Mouse (Mus musculus) hindbrain, embryonic 14.5 days (tissue): ENCODE measurements around the gene Adora2a. TPM values are rescaled to one million over a fixed set of nuclear protein-coding genes. Genes with fewer than 3 reads are reported as not detected.
"Not testable (repeated sequence)": the region's sequence is repeated elsewhere in the genome, so short reads cannot be mapped to it uniquely, and the experiment has no call there.

Experiments
- ATAC-seq: fragments of 200-750 bp; cut with Nextera tagmentation; 2 replicates; pipeline ENCODE4 v1.8.0; 2017; ENCODE audit warnings: moderate number of reproducible peaks, mild to moderate bottlenecking, moderate TSS enrichment, moderate library complexity; ENCODE audit not compliant: low FRiP score
- DNase-seq: peaks from one replicate; pipeline ENCODE4 v3.0.0-alpha.2; 2015; ENCODE audit warnings: low spot score
- H3K27ac ChIP-seq: fragments of 300-500 bp; sonication (generic); 2 replicates; pipeline ENCODE4 v1.5.1; 2014; ENCODE audit warnings: mild to moderate bottlenecking, moderate library complexity
- H3K27me3 ChIP-seq: fragments of 300-500 bp; sonication (generic); 2 replicates; pipeline ENCODE4 v1.6.1; 2014; ENCODE audit warnings: mild to moderate bottlenecking, low read length, mixed read lengths; ENCODE audit not compliant: control insufficient read depth, insufficient read depth
- H3K36me3 ChIP-seq: fragments of 300-500 bp; sonication (generic); replicated peaks from 2 replicates; pipeline ENCODE4 v1.6.1; 2014; ENCODE audit not compliant: control insufficient read depth, insufficient read depth
- H3K4me1 ChIP-seq: fragments of 300-500 bp; sonication (generic); replicated peaks from 2 replicates; pipeline ENCODE4 v1.6.1; 2014; ENCODE audit warnings: antibody characterized with exemption, low read length, mixed read lengths; ENCODE audit not compliant: control insufficient read depth, insufficient read depth
- H3K4me2 ChIP-seq: fragments of 300-500 bp; sonication (generic); replicated peaks from 2 replicates; pipeline ENCODE4 v1.6.1; 2014; ENCODE audit warnings: mild to moderate bottlenecking, moderate library complexity
- H3K4me3 ChIP-seq: fragments of 300-500 bp; sonication (generic); replicated peaks from 2 replicates; pipeline ENCODE4 v1.5.1; 2014; ENCODE audit warnings: mild to moderate bottlenecking, low read length
- H3K9ac ChIP-seq: fragments of 300-500 bp; sonication (generic); 2 replicates; pipeline ENCODE4 v1.6.1; 2014
- H3K9me3 ChIP-seq: fragments of 300-500 bp; sonication (generic); 2 replicates; pipeline ENCODE4 v1.6.1; 2016; ENCODE audit warnings: low read length; ENCODE audit not compliant: control insufficient read depth
- WGBS: fragments of 180-500 bp; shearing (Covaris S2); extraction: QIAGEN DNeasy Blood & Tissue Kit; methylation state at CpG from one replicate; pipeline ENCODE4 v1.1.7; 2014; 5-methylcytosine and 5-hydroxymethylcytosine counted together
- polyA plus RNA-seq: library from polyadenylated mRNA; unstranded; fragments of >200 nt; fragmentation: Nextera tagmentation; extraction: Ambion mirVana; gene quantifications from 2 replicates; pipeline ENCODE4 v1.2.1, GENCODE M21; 2014

The Adora2a gene
- polyA plus RNA-seq, 1 experiment from 2014 or later: 4.9 TPM

DNA sequence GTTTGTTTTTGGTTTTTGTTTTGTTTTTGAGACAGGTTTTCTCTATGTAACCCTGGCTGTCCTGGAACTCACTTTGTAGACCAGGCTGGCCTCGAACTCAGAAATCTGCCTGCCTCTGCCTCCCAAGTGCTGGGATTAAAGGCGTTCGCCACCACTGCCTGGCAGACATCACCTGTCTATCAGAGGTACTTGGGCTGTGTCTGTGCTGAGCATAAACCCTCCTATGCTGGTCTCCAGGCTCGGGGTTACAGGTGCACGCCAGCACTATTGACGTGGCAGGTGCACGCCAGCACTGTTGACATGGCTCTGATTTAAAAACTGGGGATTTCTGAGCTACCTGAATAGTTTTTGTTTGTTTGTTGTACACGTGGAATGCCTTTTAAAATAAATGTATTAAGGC, 24.5 kb upstream of the Adora2a start:
- not testable (repeated sequence) for H3K9ac ChIP-seq, H3K4me3 ChIP-seq, H3K9me3 ChIP-seq, H3K27me3 ChIP-seq, ATAC-seq, DNase-seq, H3K4me2 ChIP-seq, H3K4me1 ChIP-seq, H3K27ac ChIP-seq
- peaks cover 13% of the 10 kb centered on the region for H3K36me3 ChIP-seq
- WGBS: 95% methylated on average over 8 of the region's 8 CpGs

DNA sequence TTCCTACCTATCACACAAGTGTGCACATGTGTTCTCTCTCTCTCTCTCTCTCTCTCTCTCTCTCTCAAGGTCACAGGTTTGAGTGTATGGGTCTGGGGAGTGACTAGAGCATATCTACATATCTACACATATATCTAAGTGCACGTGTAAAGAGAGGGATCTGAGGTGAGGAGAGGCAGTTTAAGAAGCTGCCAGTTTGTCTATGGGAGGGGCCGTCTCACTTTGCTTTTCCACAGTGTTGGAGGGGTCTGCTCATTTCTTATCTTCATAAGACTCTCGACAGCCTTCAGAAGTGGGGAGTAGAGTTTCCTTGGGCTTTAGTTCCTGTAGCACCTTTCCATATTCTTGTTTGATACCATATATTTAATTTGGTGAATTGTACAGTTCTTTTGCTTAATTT, 23.4 kb upstream of the Adora2a start:
- Histone ChIP-seq H3K9me3 (no peaks in the 10 kb centered on the region), H3K9ac (no peak overlapping the region), H3K27me3 (no peaks in the 10 kb centered on the region), H3K36me3 (peaks cover 13% of the 10 kb centered on the region), H3K27ac (no peak overlapping the region), H3K4me1 (0 out of 2 replicates have a peak, but pooled peaks cover 3% of the 10 kb centered on the region), H3K4me2 (no peak overlapping the region), H3K4me3 (no peak overlapping the region)
- ATAC-seq (no peak), DNase-seq (no peak)
- WGBS: 92% methylated on average over 3 of the region's 3 CpGs

DNA sequence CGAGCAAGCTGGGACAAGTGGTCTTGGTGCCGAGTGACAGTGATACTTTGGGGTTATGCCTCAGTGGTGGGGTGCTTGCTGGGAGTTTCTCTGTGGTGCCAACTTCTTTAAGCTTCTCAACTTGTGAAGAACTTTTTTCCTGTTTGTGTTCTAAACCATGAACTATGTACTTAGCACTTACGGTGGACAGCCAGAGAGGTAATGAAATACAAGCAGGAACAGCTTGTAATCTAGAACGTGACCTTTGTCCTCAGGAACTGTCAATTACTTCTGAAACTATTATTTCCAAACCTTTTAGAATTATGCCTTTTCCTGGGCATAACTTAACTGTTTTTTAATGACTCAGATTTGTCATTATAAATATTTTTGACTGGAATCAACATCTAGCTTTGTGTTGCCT, 22.3 kb upstream of the Adora2a start:
- no peak overlapping the region for H3K4me3 ChIP-seq
- ATAC-seq (no peak), DNase-seq (no peak)
- H3K9me3 ChIP-seq: no peaks in the 10 kb centered on the region
- WGBS: 78% methylated on average over 4 of the region's 4 CpGs
- no peak overlapping the region for H3K27ac ChIP-seq
- H3K4me1 ChIP-seq: 0 out of 2 replicates have a peak, but pooled peaks cover 3% of the 10 kb centered on the region
- no peak overlapping the region for H3K4me2 ChIP-seq
- H3K36me3 ChIP-seq: peaks cover 8% of the 10 kb centered on the region; the same call in 1 of the 2 replicates
- no peaks in the 10 kb centered on the region for H3K27me3 ChIP-seq
- no peak overlapping the region for H3K9ac ChIP-seq

DNA sequence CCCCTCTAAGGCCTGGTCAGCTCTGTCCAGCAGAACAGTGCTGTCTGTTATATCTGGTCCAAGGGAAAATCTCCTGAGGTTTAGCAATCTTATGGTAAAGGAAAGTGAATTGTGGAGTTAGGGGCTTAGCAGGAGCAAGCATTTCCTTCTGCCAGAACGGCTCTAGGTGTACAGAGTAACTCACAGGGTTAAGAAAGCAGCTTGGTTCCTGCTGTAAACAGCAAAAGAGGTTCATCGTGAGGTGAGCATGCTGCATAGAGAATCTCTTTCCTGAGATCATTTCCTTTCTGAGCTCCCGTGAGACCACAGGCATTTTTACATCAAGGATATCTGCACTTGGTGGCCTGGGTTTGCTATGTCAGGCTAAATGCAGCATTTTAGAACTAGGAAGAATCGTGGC, 21.8 kb upstream of the Adora2a start:
- no peaks in the 10 kb centered on the region for H3K9me3 ChIP-seq
- no peak overlapping the region for H3K4me3 ChIP-seq
- DNase-seq (no peak), ATAC-seq (no peak)
- peaks cover 8% of the 10 kb centered on the region; the same call in 1 of the 2 replicates for H3K36me3 ChIP-seq
- 0 out of 2 replicates have a peak, but pooled peaks cover 3% of the 10 kb centered on the region for H3K4me1 ChIP-seq
- H3K9ac ChIP-seq: no peak overlapping the region
- no peak overlapping the region for H3K27ac ChIP-seq
- no peak overlapping the region for H3K4me2 ChIP-seq
- no peaks in the 10 kb centered on the region for H3K27me3 ChIP-seq
- 81% methylated on average over 4 of the region's 4 CpGs for WGBS

DNA sequence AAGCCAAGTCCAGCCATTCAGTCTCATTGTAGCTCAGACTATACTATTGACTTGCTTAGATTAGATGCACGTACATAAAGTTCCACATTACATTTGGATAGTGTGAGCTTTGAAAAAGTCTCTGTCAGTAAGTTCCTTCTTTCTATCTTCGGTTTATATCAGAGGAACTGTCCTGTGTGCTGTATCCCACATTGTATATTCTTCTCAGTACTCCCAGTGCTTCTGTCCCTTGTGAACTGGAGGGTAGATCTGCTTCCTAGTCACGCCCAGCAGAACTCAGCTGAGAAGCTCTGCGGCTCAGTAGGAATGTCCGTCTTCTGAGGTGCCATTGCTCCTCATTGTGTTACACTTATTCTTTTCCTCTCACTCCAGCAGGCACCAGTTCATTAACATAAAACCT, 18.1 kb upstream of the Adora2a start:
- Histone ChIP-seq H3K4me2 (no peak overlapping the region), H3K4me3 (no peak overlapping the region), H3K27me3 (no peaks in the 10 kb centered on the region), H3K4me1 (0 out of 2 replicates have a peak, but pooled peaks cover 3% of the 10 kb centered on the region), H3K36me3 (peaks cover 18% of the 10 kb centered on the region; the same call in 1 of the 2 replicates), H3K9ac (no peak overlapping the region), H3K27ac (no peak overlapping the region), H3K9me3 (no peaks in the 10 kb centered on the region)
- ATAC-seq: no peak
- no peak for DNase-seq
- WGBS: 81% methylated on average over 5 of the region's 5 CpGs

DNA sequence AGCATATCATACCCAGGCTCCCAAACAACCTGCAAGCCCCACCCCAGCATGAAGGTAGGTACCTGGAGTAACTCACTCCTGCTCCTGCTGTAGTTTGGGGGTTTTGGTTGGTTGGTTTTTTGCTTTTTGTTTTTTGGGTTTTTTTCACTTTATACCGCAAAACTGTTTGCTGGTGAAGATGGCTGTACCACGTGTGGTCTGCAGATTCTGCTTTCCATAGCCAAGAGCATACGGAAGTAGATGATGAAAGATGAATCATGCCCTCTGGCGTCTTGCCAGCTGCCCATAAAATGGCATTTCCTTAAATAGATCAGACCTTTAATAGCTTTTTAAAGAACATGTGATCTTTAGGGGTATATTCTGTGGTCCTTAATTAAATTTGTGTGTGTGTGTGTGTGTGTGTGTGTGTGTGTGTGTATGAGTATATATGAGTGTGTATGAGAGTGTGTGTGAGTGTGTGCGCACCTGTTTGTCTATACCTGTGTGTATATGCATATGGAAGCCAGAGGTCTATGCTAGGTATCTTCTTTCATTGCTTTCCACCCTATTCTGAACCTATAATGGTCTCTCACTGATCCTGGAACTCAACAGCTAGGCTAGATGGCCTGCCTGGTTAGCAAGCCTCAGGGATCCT, 16.8 kb upstream of the Adora2a start:
- DNase-seq (no peak), ATAC-seq (no peak)
- Histone ChIP-seq H3K4me1 (0 out of 2 replicates have a peak, but pooled peaks cover 3% of the 10 kb centered on the region), H3K27me3 (no peaks in the 10 kb centered on the region), H3K9me3 (no peaks in the 10 kb centered on the region), H3K4me2 (no peak overlapping the region), H3K9ac (no peak overlapping the region), H3K4me3 (no peak overlapping the region), H3K36me3 (peaks cover 23% of the 10 kb centered on the region), H3K27ac (no peak overlapping the region)
- 75% methylated on average over 5 of the region's 5 CpGs for WGBS

DNA sequence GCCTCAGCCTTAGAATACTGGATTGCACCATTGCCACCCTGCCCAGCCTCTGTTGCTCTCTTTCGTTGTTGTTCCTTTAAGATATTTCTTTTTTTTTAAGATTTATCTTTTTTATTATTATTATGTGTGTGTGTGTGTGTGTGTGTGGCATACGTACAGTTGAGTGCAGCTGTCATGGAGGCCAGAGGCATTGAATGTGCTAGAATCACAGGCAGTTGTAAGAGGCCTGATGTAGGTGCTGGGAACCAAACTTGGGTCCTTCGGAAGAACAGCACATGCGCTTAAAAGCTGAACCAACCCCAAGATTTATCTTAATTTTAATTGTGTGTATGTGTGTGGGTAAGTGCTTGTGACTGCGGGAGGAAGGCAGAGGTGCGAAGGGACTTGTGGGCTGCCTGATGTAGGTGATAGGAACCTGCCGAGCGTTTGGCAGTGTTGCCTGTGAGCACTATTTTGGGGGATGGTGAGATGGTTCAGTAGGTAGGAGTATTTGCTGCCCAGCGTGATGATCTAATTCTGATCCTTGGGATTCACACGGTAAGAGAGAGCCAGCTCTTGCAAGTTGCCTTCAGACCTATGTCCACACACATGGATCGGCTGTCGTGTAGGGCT, 15.4 kb upstream of the Adora2a start:
- WGBS: 96% methylated on average over 12 of the region's 12 CpGs
- Histone ChIP-seq H3K9ac (no peak overlapping the region), H3K36me3 (peaks cover 18% of the 10 kb centered on the region)

DNA sequence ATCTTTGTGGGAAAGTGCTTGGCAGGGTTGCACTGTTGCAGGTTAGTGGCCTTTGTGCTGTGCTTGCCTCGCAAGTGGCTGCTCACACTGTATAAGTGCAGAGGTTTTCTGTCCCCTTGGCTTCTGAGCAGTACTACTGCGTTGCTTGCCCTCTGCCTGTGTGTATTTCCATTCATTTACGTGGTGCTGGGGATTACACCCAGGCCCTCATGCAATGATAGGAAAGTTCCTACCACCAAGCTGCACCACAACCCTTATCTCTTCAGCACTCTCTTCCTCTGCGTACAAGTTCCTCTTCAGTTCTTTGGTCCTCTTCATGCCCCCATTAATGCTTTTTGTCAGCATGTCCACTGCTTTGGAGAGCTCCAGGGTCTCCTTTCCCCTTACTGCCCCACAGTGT, 14.7 kb upstream of the Adora2a start:
- Histone ChIP-seq H3K4me1 (no peaks in the 10 kb centered on the region), H3K27ac (no peak overlapping the region), H3K4me3 (no peak overlapping the region), H3K9ac (no peak overlapping the region), H3K4me2 (no peak overlapping the region), H3K27me3 (no peaks in the 10 kb centered on the region), H3K9me3 (no peaks in the 10 kb centered on the region), H3K36me3 (peaks cover 23% of the 10 kb centered on the region)
- DNase-seq (no peak), ATAC-seq (no peak)
- 98% methylated on average over 4 of the region's 4 CpGs for WGBS

More for the DNA sequence above, 15.4 kb upstream of the Adora2a start:
- H3K4me3 ChIP-seq: no peak overlapping the region
- H3K9me3 ChIP-seq: no peaks in the 10 kb centered on the region
- no peaks in the 10 kb centered on the region for H3K27me3 ChIP-seq
- DNase-seq (no peak), ATAC-seq (no peak)
- H3K4me2 ChIP-seq: no peak overlapping the region
- no peak overlapping the region for H3K27ac ChIP-seq
- H3K4me1 ChIP-seq: no peaks in the 10 kb centered on the region

DNA sequence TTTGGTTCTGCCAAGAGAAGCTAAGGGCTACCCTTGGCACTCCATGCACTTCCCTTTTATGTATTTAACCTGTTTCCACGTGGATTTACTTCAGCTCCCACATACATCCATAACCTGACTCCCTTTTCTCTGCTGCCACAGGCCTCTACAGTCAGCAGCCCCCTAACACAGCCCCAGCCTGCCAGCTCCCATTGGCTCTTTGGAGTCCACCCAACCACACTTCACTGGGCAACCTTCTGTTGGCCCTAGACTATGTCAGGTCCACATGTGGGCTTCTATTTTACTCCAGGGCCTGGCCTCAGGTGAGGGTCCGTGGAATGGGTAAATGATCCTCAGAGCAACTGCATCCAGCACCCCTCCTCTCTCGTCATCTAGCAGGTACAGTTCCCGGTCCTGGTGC, 14.1 kb upstream of the Adora2a start:
- Histone ChIP-seq H3K9ac (no peak overlapping the region), H3K36me3 (peaks cover 29% of the 10 kb centered on the region), H3K9me3 (no peaks in the 10 kb centered on the region), H3K4me2 (no peak overlapping the region), H3K4me1 (no peaks in the 10 kb centered on the region), H3K27me3 (no peaks in the 10 kb centered on the region), H3K27ac (no peak overlapping the region), H3K4me3 (no peak overlapping the region)
- DNase-seq (no peak), ATAC-seq (no peak)
- WGBS: 95% methylated on average over 4 of the region's 4 CpGs
